Mouse (Mus musculus) limb, embryonic 11.5 days (tissue): ENCODE data around the gene Tinagl1. TPM values are rescaled to one million over a fixed set of nuclear protein-coding genes. Genes with fewer than 3 reads are reported as not detected.

Experiments
- ATAC-seq: fragments of 200-750 bp; cut with Nextera tagmentation; 2 replicates; pipeline ENCODE4 v1.8.0; 2017; ENCODE audit warnings: low read depth; ENCODE audit not compliant: insufficient number of reproducible peaks, low FRiP score, low TSS enrichment
- DNase-seq: peaks from one replicate; pipeline ENCODE4 v3.0.0-alpha.2; 2015; ENCODE audit warnings: low spot score
- H3K27ac ChIP-seq: fragments of 300-500 bp; sonication (generic); replicated peaks from 2 replicates; pipeline ENCODE4 v1.5.1; 2014; ENCODE audit warnings: low read depth, mild to moderate bottlenecking, low read length
- H3K27me3 ChIP-seq: fragments of 300-500 bp; sonication (generic); 2 replicates; pipeline ENCODE4 v1.6.1; 2014; ENCODE audit warnings: mild to moderate bottlenecking, low read length, mixed read lengths; ENCODE audit not compliant: control insufficient read depth, insufficient read depth
- H3K36me3 ChIP-seq: fragments of 300-500 bp; sonication (generic); 2 replicates; pipeline ENCODE4 v1.6.1; 2014; ENCODE audit warnings: mild to moderate bottlenecking, low read length, moderate library complexity, mixed read lengths; ENCODE audit not compliant: control insufficient read depth, insufficient read depth
- H3K4me1 ChIP-seq: fragments of 300-500 bp; sonication (generic); 2 replicates; pipeline ENCODE4 v1.6.1; 2014; ENCODE audit warnings: low read length, mixed read lengths; ENCODE audit not compliant: control insufficient read depth, insufficient read depth
- H3K4me2 ChIP-seq: fragments of 300-500 bp; sonication (generic); 2 replicates; pipeline ENCODE4 v1.6.1; 2014; ENCODE audit warnings: low read depth, mild to moderate bottlenecking, moderate library complexity; ENCODE audit not compliant: severe bottlenecking
- H3K4me3 ChIP-seq: fragments of 300-500 bp; sonication (generic); 2 replicates; pipeline ENCODE4 v1.5.1; 2014; ENCODE audit warnings: low read depth, low read length
- H3K9ac ChIP-seq: fragments of 300-500 bp; sonication (generic); 2 replicates; pipeline ENCODE4 v1.6.1; 2014; ENCODE audit warnings: mild to moderate bottlenecking, low read length
- H3K9me3 ChIP-seq: fragments of 300-500 bp; sonication (generic); 2 replicates; pipeline ENCODE4 v1.6.1; 2016; ENCODE audit warnings: low read length; ENCODE audit not compliant: control insufficient read depth
- WGBS: fragments of 180-500 bp; shearing (Covaris S2); extraction: QIAGEN DNeasy Blood & Tissue Kit; methylation state at CpG from one replicate; pipeline ENCODE4 v1.1.7; 2014; 5-methylcytosine and 5-hydroxymethylcytosine counted together
- polyA plus RNA-seq: library from polyadenylated mRNA; unstranded; fragments of >200 nt; fragmentation: Nextera tagmentation; extraction: Ambion mirVana; gene quantifications from 2 replicates; pipeline ENCODE4 v1.2.1, GENCODE M21; 2014

Tinagl1 gene
- polyA plus RNA-seq, 1 experiment from 2014 or later, result 6.9 TPM

DNA sequence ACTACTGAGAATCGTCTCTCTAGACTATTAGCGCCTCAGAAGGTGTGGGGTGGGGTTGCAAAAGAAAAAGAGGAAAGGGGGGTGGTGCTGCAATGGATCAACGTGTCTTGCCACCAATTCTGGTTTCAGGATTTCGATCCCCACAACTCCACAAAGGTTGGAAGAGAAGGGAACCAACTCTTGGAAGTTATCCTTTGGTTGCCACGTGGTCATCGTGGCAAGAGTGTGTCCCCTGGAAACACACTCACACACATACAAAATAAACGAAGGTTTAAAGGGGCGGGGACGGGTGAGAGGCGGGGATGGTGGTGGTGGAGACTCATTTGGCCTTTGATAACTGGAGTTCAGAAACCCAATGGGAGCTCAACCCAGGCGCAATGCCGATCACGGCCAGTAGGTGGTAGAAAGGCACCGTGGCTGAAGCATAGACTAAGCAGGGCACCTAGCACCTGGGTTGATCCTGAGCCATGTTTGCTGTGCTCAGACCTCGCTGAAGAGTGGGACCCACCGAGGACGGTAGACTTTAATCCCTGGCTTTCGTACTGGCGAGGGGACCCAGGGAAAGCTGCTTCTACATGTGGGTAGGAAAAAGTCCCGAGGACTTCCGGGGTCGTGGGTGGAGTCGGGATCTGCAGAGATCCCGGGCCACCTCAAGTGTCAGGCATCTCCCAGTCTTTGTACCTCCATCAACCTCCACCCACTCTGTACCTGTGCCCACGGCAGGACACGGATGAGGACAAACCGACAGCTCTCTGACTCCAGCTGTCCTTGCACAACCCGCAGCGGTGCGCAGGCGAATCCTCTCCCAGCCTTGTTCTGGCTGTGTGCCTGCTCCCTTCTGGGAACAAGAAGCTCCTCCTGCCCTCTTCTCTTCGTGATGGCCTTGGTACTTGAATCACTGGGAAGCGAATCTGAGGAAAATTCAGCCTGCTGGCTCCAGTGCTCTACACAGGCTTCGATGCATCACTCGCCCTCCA lies 24.1 kb upstream of the Tinagl1 start:
- no peaks in the 10 kb centered on the region for H3K36me3 ChIP-seq
- no peak overlapping the region for H3K27ac ChIP-seq
- H3K9ac ChIP-seq, result peak overlapping the region; percentile 32; the same call in 1 of the 2 replicates
- peak; percentile 94 for DNase-seq
- WGBS, result 18% methylated on average over 35 of the region's 35 CpGs
- H3K9me3 ChIP-seq, result no peaks in the 10 kb centered on the region
- no peaks in the 10 kb centered on the region for H3K4me1 ChIP-seq
- no peaks in the 10 kb centered on the region for H3K27me3 ChIP-seq
- ATAC-seq, result 0 out of 2 replicates have a peak, but pooled peaks have one; percentile 47
- H3K4me3 ChIP-seq, result peak overlapping the region; percentile 19
- peak overlapping the region; percentile 46 for H3K4me2 ChIP-seq

DNA sequence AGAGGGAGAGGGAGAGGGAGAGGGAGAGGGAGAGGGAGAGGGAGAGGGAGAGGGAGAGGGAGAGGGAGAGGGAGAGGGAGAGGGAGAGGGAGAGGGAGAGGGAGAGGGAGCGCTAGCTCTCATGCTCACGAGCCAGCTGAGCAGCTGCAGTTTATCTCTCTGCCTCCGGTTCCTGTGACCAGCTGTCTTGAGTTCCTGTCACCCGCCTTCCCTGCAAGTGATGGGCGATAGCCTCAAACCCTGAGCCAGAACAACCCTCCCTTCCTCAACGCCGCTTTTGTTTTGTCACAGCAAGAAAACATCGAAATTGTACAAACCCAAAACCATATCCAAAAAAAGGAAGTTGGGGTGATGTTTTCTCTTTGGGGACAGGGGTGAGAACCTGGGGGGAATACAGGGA lies 21.6 kb upstream of the Tinagl1 start:
- ATAC-seq, result no peak
- H3K4me3 ChIP-seq, result no peak overlapping the region
- DNase-seq, result no peak
- no peak overlapping the region for H3K27ac ChIP-seq
- no peaks in the 10 kb centered on the region for H3K9me3 ChIP-seq
- H3K27me3 ChIP-seq, result no peaks in the 10 kb centered on the region
- no peak overlapping the region for H3K9ac ChIP-seq
- no peaks in the 10 kb centered on the region for H3K36me3 ChIP-seq
- H3K4me2 ChIP-seq, result no peak overlapping the region
- 77% methylated on average over 8 of the region's 8 CpGs for WGBS
- no peaks in the 10 kb centered on the region for H3K4me1 ChIP-seq

DNA sequence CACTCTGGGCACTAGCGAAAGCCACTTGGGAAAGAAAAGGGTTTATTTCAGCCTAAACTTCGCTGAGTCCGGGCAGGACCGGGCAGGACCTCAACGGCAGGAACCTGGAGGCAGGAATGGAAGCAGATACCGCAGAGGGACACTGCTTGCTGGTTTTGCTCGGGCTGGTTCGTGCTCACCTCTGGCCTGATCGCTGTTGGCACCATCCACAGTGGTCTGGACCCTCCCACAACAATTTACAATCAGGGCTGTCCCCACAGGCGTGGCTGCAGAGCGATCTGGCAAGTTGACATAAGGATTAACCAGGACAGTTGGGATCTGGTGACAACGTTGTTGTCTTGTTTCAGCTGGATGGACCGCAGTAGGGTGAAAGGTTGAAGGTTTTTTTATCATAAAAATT lies 21.0 kb upstream of the Tinagl1 start:
- no peak overlapping the region for H3K4me3 ChIP-seq
- no peaks in the 10 kb centered on the region for H3K9me3 ChIP-seq
- H3K27ac ChIP-seq, result no peak overlapping the region
- ATAC-seq (no peak), DNase-seq (no peak)
- no peaks in the 10 kb centered on the region for H3K36me3 ChIP-seq
- H3K9ac ChIP-seq, result no peak overlapping the region
- H3K4me2 ChIP-seq, result no peak overlapping the region
- 75% methylated on average over 13 of the region's 13 CpGs for WGBS
- no peaks in the 10 kb centered on the region for H3K27me3 ChIP-seq
- no peaks in the 10 kb centered on the region for H3K4me1 ChIP-seq

DNA sequence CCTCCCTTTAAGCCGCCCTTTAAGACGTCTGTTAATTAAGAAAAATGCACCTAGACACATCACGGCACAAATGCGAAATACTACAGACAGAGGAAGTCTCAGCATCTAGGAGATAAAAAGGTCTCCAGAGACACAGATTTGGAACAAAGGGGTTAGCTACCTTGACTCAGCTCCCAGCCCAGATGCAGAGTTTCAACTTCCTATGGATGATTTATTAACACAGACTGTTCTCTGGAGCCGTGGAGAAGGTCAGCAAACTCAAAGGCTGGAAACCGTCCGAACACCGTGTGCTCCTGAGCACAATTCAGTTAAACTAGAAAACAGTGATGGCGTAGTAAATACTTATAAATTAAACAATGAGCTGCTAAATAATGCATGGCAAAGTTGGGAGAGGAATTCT lies 17.3 kb upstream of the Tinagl1 start:
- ATAC-seq (no peak), DNase-seq (no peak)
- Histone ChIP-seq H3K9me3 (no peaks in the 10 kb centered on the region), H3K36me3 (no peaks in the 10 kb centered on the region), H3K4me3 (no peak overlapping the region), H3K27ac (no peak overlapping the region), H3K27me3 (no peaks in the 10 kb centered on the region), H3K9ac (no peak overlapping the region), H3K4me2 (no peak overlapping the region), H3K4me1 (no peaks in the 10 kb centered on the region)
- WGBS, result 38% methylated on average over 9 of the region's 9 CpGs

DNA sequence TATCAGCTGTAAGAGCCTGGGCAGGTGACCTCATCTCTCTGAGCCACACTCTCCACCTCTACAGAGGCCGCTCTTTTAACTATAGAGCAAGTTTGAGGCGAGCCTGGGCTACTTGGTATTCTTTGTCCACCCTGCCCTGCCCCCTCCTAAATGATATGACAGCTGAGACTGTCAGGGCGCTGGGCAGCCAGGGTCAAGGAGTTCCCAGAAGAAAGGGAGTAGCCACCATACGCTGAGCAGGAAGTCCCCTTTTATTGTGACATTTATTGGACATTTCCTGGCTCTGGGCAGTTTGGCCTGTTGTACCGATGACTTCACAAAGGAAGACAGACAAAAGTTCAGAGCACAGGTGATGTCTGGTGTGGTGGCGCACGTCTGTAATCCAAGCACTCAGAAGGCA lies 14.7 kb upstream of the Tinagl1 start:
- H3K27me3 ChIP-seq, result no peaks in the 10 kb centered on the region
- no peaks in the 10 kb centered on the region for H3K4me1 ChIP-seq
- no peak overlapping the region for H3K9ac ChIP-seq
- no peak for DNase-seq
- H3K9me3 ChIP-seq, result no peaks in the 10 kb centered on the region
- 47% methylated on average over 7 of the region's 7 CpGs for WGBS
- ATAC-seq, result no peak
- H3K36me3 ChIP-seq, result no peaks in the 10 kb centered on the region
- no peak overlapping the region for H3K4me2 ChIP-seq
- no peak overlapping the region for H3K4me3 ChIP-seq
- no peak overlapping the region for H3K27ac ChIP-seq

DNA sequence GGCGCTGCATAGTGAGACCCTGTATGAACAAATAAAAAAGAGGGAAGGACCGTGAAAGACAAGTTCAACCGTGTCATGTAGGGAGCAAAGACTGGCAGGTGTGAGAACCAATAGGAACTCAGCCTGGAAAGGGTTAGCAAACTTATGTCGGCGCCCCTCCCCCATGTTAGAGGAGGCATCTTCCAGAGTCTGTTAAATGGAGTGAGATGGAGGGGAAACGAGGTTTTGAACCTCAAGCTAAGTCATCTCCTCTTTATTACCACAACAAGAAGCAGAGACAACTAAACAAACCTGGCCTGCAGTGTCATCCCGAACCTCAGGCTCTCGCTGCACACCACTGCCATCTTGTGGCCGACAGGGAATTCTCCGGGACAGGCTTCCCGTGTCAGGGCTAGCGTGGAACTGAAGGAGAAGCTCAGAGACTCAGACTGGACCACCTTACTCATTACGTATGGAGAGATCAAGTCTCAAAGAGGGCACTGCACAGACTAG lies 13.9 kb upstream of the Tinagl1 start:
- ATAC-seq (no peak), DNase-seq (peak; percentile 89)
- H3K27me3 ChIP-seq, result no peaks in the 10 kb centered on the region
- no peak overlapping the region for H3K4me3 ChIP-seq
- 2% methylated on average over 13 of the region's 13 CpGs for WGBS
- no peaks in the 10 kb centered on the region for H3K36me3 ChIP-seq
- no peak overlapping the region for H3K9ac ChIP-seq
- no peak overlapping the region for H3K4me2 ChIP-seq
- H3K4me1 ChIP-seq, result no peaks in the 10 kb centered on the region
- no peaks in the 10 kb centered on the region for H3K9me3 ChIP-seq
- H3K27ac ChIP-seq, result no peak overlapping the region

DNA sequence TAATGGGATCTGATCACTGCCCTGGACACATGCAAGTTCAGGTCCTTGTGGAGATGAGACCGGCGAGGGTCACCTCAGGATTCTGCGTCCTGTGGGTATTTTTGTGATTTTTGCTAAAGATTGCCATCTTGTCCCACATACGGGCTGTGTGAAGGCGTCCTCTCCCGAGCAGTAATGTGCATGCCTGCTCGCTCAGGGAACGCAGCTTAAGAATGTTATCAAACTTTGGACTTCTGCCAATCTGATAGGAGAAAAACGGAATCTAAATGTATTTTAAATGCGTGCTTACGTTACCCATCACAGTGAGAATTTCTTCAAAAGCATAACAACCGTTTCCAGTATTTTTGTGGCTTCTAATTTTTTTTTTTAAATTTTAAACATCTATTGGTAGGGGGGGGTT lies 12.0 kb upstream of the Tinagl1 start:
- Histone ChIP-seq H3K4me3 (no peak overlapping the region), H3K36me3 (no peaks in the 10 kb centered on the region), H3K4me1 (no peaks in the 10 kb centered on the region), H3K9me3 (no peaks in the 10 kb centered on the region), H3K27ac (no peak overlapping the region), H3K9ac (no peak overlapping the region), H3K27me3 (no peaks in the 10 kb centered on the region), H3K4me2 (no peak overlapping the region)
- DNase-seq, result no peak
- 91% methylated on average over 12 of the region's 12 CpGs for WGBS
- no peak for ATAC-seq

DNA sequence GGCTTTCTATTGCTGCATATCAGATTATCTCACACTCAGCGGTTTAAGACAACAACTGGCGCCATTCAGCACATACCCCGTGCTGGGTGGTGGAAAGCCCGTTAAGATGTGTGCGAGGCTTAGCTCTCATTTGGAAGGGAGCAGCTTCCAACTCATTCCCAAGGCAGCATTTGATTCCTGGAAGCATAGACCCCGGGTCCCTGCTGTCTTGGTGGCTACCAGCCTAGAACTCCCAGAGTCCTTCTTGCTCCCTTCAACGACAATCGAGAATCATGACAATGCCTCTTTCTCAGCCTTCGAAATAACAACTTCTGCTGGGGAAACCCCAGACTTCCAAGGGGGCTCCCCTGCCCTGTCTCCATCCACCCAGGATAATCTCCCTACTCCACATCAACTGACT lies 11.5 kb upstream of the Tinagl1 start:
- WGBS, result 82% methylated on average over 9 of the region's 9 CpGs
- no peak for DNase-seq
- Histone ChIP-seq H3K36me3 (no peaks in the 10 kb centered on the region), H3K4me2 (no peak overlapping the region), H3K4me1 (no peaks in the 10 kb centered on the region), H3K4me3 (no peak overlapping the region), H3K27me3 (no peaks in the 10 kb centered on the region), H3K9me3 (no peaks in the 10 kb centered on the region), H3K27ac (no peak overlapping the region), H3K9ac (no peak overlapping the region)
- no peak for ATAC-seq
